Mouse (Mus musculus) heart, embryonic 14.5 days (tissue): ENCODE results near the gene Morc3. TPM values are rescaled to one million over a fixed set of nuclear protein-coding genes. Genes with fewer than 3 reads are reported as not detected.
A peak's percentile ranks its signal among the peaks of the same experiment; 100 is the strongest.

Experiments
- ATAC-seq: fragments of 200-750 bp; cut with Nextera tagmentation; 2 replicates; pipeline ENCODE4 v1.8.0; 2017; ENCODE audit warnings: low read depth, moderate TSS enrichment; ENCODE audit not compliant: insufficient number of reproducible peaks, insufficient read depth, low FRiP score
- H3K27ac ChIP-seq, 2 experiments: fragments of 200-500 bp in 1 of 2; fragments of 300-500 bp in 1 of 2; sonication (generic) in 1 of 2; replicated peaks in 1 of 2; 2 replicates each; pipeline ENCODE4 v1.5.1; 2012 to 2014; ENCODE audit warnings: low read depth in 2 of 2, low read length in 2 of 2, control low read depth in 1 of 2, mild to moderate bottlenecking in 1 of 2, mixed read lengths in 1 of 2; ENCODE audit not compliant: control insufficient read depth in 1 of 2, insufficient read depth in 1 of 2
- H3K27me3 ChIP-seq: fragments of 300-500 bp; sonication (generic); 2 replicates; pipeline ENCODE4 v1.6.1; 2014; ENCODE audit warnings: mild to moderate bottlenecking, low read length, control low read depth; ENCODE audit not compliant: control insufficient read depth, insufficient read depth
- H3K36me3 ChIP-seq: fragments of 300-500 bp; sonication (generic); 2 replicates; pipeline ENCODE4 v1.6.1; 2014; ENCODE audit warnings: mild to moderate bottlenecking, control low read depth, low read length, mixed read lengths; ENCODE audit not compliant: control insufficient read depth, insufficient read depth
- H3K4me1 ChIP-seq, 2 experiments: fragments of 200-500 bp in 1 of 2; fragments of 300-500 bp in 1 of 2; sonication (generic) in 1 of 2; 2 replicates each; pipeline ENCODE4 v1.6.1; 2012 to 2014; ENCODE audit warnings: low read length in 2 of 2, control low read depth in 1 of 2, mixed read lengths in 1 of 2; ENCODE audit not compliant: control insufficient read depth in 2 of 2, insufficient read depth in 2 of 2
- H3K4me2 ChIP-seq: fragments of 300-500 bp; sonication (generic); 2 replicates; pipeline ENCODE4 v1.6.1; 2014; ENCODE audit warnings: mild to moderate bottlenecking, low read length
- H3K4me3 ChIP-seq, 2 experiments: fragments of 200-500 bp in 1 of 2; fragments of 300-500 bp in 1 of 2; sonication (generic) in 1 of 2; 2 replicates each; pipeline ENCODE4 v1.5.1; 2012 to 2014; ENCODE audit warnings: low read length in 2 of 2, mild to moderate bottlenecking in 2 of 2, control low read depth in 1 of 2, low read depth in 1 of 2, moderate library complexity in 1 of 2; ENCODE audit not compliant: control insufficient read depth in 1 of 2, insufficient read depth in 1 of 2
- H3K9ac ChIP-seq: fragments of 300-500 bp; sonication (generic); 2 replicates; pipeline ENCODE4 v1.6.1; 2014; ENCODE audit warnings: mild to moderate bottlenecking, low read length
- H3K9me3 ChIP-seq: fragments of 300-500 bp; sonication (generic); 2 replicates; pipeline ENCODE4 v1.6.1; 2016; ENCODE audit warnings: low read length, control low read depth; ENCODE audit not compliant: control insufficient read depth
- WGBS: fragments of 180-500 bp; shearing (Covaris S2); extraction: QIAGEN DNeasy Blood & Tissue Kit; methylation state at CpG from one replicate; pipeline ENCODE4 v1.1.7; 2014; 5-methylcytosine and 5-hydroxymethylcytosine counted together
- polyA plus RNA-seq: library from polyadenylated mRNA; unstranded; fragments of >200 nt; fragmentation: Nextera tagmentation; extraction: Ambion mirVana; gene quantifications from 2 replicates; pipeline ENCODE4 v1.2.1, GENCODE M21; 2014

Morc3 gene
- 23.8 and 27.2 TPM in 2 replicates for polyA plus RNA-seq

DNA sequence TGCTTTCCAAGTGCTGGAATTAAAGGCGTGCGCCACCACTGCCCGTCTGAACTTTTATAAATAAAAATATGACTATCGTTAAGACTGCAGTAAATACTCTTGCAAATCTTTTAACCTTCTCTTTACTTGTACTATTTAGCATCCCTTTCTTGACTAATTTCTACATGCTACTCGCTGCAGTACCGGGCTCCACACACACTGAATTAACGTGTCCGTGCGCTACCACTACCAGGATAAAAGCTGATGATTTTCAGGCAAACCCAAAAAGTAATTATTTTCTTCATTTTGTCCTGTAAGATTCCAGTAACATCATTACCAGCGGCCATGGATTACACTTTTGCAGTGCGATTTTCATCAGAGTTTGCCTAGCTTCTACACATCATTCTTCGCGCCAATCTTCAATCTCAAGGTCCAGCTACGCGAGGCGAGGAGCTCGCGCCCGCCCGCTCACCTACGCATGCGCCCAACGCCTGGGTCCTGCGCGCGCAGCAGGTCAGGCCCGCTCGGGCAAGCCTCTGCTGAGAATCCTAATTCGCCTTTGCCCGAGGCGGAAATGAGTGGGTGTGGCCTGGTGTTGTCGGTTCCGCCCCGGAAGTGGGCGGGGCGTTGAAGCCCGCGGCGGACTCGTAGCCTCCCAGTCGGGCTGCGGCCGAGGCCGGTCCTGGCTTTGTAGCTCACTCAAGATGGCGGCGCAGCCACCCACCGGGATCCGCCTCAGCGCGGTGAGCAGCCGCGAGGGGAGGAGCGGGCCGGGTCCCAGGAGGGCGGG lies at the start of gene Morc3:
TSS of gene Morc3 (plus strand) at position 495 of the 769 bp plus-strand sequence.
- Histone ChIP-seq H3K27me3 (no peaks in the 10 kb centered on the region), H3K4me3 (peak within 1 kb of the TSS; percentile 78 to 100), H3K36me3 (no peaks in the 10 kb centered on the region), H3K4me1 (peaks cover 2 to 19% of the 10 kb centered on the region in 2 experiments; a peak in 3 of 4 replicates), H3K9ac (peak within 1 kb of the TSS; percentile 89), H3K4me2 (peak within 1 kb of the TSS; percentile 72), H3K9me3 (0 out of 2 replicates have a peak, but pooled peaks cover 6% of the 10 kb centered on the region), H3K27ac (peak within 1 kb of the TSS; percentile 92)
- 11% methylated on average over 54 of the region's 55 CpGs for WGBS
- peak; percentile 98 for ATAC-seq

DNA sequence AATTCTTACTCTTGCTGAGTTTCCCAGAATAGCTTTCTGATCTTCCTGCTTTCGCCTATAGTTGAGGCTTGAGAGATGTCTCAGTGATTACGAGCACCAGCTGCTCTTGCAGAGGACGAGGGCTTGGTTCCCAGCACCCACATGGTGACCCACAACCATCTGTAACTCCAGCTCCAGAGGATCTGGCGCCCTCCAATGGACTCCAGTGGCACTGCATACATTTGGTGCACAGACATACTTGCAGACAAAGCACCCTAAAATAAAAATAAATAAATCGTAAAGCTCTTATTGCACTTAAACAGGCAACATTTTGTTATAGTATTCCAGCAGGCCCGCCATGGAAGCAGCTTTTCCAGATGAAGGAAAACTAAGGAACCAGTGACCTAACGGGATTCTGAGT lies 47.7 kb upstream of the Morc3 start:
- H3K4me2 ChIP-seq = no peak overlapping the region
- no peak overlapping the region for H3K9ac ChIP-seq
- H3K27ac ChIP-seq = no peak overlapping the region
- 0 out of 2 replicates have a peak, but pooled peaks cover 5% of the 10 kb centered on the region for H3K36me3 ChIP-seq
- peaks cover 4% of the 10 kb centered on the region; the same call in 1 of the 2 replicates for H3K9me3 ChIP-seq
- 90% methylated on average over 7 of the region's 7 CpGs for WGBS
- no peak overlapping the region for H3K4me3 ChIP-seq
- no peak for ATAC-seq
- no peaks in the 10 kb centered on the region for H3K4me1 ChIP-seq
- H3K27me3 ChIP-seq = no peaks in the 10 kb centered on the region

DNA sequence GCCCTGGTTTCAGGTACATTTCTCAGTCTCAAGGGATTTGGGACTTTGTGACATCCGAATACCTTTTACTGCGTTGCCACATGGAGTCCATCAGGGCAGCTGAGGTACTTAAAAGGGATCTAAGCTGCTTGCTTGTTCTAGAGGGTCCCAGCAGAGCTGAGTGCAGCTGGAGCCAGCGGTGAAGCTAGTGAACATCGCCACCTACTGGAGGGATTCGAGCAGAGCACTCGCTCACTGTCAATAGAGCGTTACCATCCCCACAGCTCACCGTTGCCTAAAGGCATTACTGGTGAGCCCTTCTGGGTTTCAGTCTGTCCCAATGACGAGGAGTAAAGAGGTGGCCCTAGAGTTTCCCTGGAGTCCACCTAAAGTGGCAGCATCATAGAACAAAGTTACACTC lies 46.1 kb upstream of the Morc3 start:
- no peaks in the 10 kb centered on the region for H3K27me3 ChIP-seq
- ATAC-seq = peak; percentile 72; the same call in 1 of the 2 replicates
- 4% methylated on average over 9 of the region's 9 CpGs for WGBS
- no peak overlapping the region for H3K4me3 ChIP-seq
- H3K27ac ChIP-seq = no peak overlapping the region
- H3K9ac ChIP-seq = no peak overlapping the region
- H3K4me1 ChIP-seq = no peaks in the 10 kb centered on the region
- H3K36me3 ChIP-seq = 0 out of 2 replicates have a peak, but pooled peaks cover 2% of the 10 kb centered on the region
- no peak overlapping the region for H3K4me2 ChIP-seq
- H3K9me3 ChIP-seq = peaks cover 4% of the 10 kb centered on the region; the same call in 1 of the 2 replicates

DNA sequence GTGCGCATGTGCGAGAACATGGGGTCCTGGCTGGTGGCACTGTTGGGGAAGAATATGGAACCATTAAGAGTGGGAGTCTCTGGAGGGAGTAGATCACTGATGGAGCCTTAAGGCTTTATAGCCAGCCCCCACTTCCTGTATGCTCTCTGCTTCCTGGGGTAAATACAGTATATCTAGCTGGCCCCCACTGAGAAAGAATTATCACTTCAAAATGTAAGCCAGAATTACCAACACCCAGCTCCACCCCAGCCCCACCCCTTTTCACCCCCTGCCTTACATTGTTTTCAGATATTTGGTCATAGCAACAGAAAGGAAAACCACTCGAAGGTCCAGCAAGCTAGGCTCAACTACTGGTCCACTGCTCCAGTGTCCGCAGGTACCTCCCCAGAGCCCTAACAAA lies 43.5 kb upstream of the Morc3 start:
- Histone ChIP-seq H3K27me3 (no peaks in the 10 kb centered on the region), H3K4me3 (no peak overlapping the region), H3K4me1 (no peaks in the 10 kb centered on the region), H3K4me2 (no peak overlapping the region), H3K36me3 (0 out of 2 replicates have a peak, but pooled peaks cover 2% of the 10 kb centered on the region), H3K9ac (no peak overlapping the region), H3K27ac (no peak overlapping the region), H3K9me3 (peaks cover 4% of the 10 kb centered on the region; the same call in 1 of the 2 replicates)
- 89% methylated on average over 4 of the region's 4 CpGs for WGBS
- ATAC-seq = no peak

DNA sequence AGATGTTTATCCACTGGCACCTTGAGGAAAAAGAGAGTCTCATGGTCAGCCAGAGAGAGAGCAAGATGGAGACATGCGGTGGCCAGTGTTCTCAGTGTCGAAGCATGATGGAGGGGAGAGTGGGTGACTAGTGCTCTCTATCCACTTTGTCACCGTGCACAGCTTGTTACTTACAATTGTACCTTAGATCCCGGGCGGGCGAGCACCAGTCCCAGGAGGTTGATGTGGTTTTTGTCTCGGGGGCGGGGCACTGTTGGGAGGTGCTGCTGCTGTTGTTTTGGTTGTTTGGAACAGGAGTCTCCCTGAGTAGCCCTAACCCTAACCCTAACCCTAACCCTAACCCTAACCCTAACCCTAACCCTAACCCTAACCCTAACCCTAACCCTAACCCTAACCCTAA lies 43.0 kb upstream of the Morc3 start:
- H3K4me2 ChIP-seq = no peak overlapping the region
- no peak overlapping the region for H3K9ac ChIP-seq
- H3K36me3 ChIP-seq = 0 out of 2 replicates have a peak, but pooled peaks cover under 1% of the 10 kb centered on the region
- H3K27ac ChIP-seq = no peak overlapping the region
- no peaks in the 10 kb centered on the region for H3K27me3 ChIP-seq
- no peaks in the 10 kb centered on the region for H3K4me1 ChIP-seq
- no peak for ATAC-seq
- peaks cover 2% of the 10 kb centered on the region; the same call in 1 of the 2 replicates for H3K9me3 ChIP-seq
- H3K4me3 ChIP-seq = no peak overlapping the region
- WGBS = 94% methylated on average over 7 of the region's 8 CpGs

DNA sequence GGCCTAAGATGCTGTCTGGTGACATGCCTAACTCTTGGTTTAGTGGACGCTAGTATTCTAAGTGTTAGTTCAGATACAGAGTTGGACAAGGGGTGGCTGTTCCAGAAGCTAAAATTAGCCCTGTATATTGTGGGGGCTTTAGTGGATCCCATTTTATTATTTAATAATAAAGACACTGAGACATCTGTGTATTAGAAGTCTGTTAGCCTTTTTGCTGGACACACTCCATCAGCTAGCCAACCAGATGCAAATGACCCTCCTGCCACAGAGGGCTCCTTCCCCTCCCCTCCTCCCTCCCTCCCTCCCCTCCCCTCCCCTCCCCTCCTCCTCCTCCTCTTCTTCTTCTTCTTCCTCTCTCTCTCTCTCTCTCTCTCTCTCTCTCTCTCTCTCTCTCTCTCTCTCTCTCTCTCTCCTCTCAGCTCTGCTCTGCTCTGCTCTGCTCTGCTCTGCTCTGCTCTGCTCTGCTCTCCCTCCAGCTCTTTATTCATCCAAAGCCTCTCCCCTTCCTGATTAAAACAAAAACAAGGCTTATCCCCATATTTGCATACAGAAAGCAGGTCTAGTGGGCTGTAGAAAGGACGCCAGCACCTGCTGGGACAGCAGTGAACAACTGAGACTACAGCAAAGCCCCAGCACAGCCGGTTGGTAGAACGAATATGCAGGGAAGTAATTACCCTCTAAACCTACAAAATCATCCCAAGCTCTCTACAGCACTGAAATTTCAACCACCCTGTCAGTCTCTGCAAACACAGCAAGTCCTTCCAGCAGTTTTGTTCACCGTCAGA lies 41.8 kb upstream of the Morc3 start:
- ATAC-seq = no peak
- Histone ChIP-seq H3K27me3 (no peaks in the 10 kb centered on the region), H3K9me3 (no peaks in the 10 kb centered on the region), H3K4me3 (no peak overlapping the region), H3K9ac (no peak overlapping the region), H3K4me1 (no peaks in the 10 kb centered on the region), H3K27ac (no peak overlapping the region), H3K4me2 (no peak overlapping the region), H3K36me3 (no peaks in the 10 kb centered on the region)
- WGBS = 39% methylated on average over 5 of the region's 5 CpGs

DNA sequence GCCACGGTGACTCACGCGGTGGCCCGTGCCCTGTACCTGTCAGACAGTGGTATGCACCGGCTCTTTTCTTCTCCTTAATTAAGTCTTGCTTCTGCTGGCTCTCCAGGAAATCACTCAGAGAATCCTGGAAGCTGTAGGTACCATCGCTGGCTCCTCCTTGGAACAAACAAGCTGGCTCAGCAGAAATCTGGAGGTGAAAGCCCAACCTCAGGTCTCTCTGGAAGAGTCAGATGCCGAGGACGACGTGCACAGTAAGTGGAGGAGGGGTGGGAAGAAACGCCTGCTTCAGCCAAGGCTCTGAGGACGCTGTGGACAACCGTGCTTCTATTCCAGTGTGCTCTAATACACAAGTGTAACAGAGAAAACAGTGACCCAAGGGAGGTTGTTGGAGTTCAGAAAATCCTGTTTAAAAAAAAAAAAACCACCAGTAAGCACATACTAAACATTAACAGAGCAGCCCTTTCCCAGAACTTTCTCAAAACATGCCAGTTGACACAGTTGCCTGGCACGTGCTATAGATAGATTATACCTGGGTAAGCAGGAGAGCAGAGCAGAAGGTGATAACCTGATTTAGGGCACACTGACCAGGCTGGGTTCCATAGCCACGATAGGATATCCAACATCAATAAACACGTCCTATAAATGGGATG lies 38.8 kb upstream of the Morc3 start:
- H3K4me1 ChIP-seq = peaks cover 4 to 6% of the 10 kb centered on the region in 2 experiments; a peak in 2 of 4 replicates
- H3K27me3 ChIP-seq = no peaks in the 10 kb centered on the region
- H3K9me3 ChIP-seq = no peaks in the 10 kb centered on the region
- WGBS = 60% methylated on average over 15 of the region's 15 CpGs
- H3K27ac ChIP-seq = no peak overlapping the region
- H3K36me3 ChIP-seq = no peaks in the 10 kb centered on the region
- ATAC-seq = no peak
- no peak overlapping the region for H3K4me3 ChIP-seq
- no peak overlapping the region for H3K9ac ChIP-seq
- no peak overlapping the region for H3K4me2 ChIP-seq
